Mouse (Mus musculus): ENCODE data around the gene Glrx. TPM values are rescaled to one million over a fixed set of nuclear protein-coding genes. Genes with fewer than 3 reads are reported as not detected.

Gene Glrx
- total and polyA plus RNA-seq, 3 experiments: 21.2 to 65.5 (median 53.3) TPM

- in situ Hi-C loops (cut with MboI; ENCODE audit: low pct_ligation_motif_present, low pct_unique_long_range_greater_than_20kb, low sequenced_read_pairs) (loop anchor here (25.0 kb wide), 1 partner anchor 1031 kb away; no protein-coding TSS in a partner anchor), dilution Hi-C loops (cut with MboI; ENCODE audit: extremely low pct_ligation_motif_present, extremely low pct_unique_long_range_greater_than_20kb, low sequenced_read_pairs) (no loop called here)
- no peak overlapping the region for H3K4me2 ChIP-seq (ENCODE audit: insufficient read depth, low read depth, poor library complexity, severe bottlenecking)
- no peaks in the 10 kb centered on the region for H3K9me3 ChIP-seq (replicated peaks; ENCODE audit: low read length)
- H3K4me1 ChIP-seq (ENCODE audit: control insufficient read depth in 1 of 2, insufficient read depth in 2 of 2): no peaks in the 10 kb centered on the region
- H3K27me3 ChIP-seq (replicated peaks): no peaks in the 10 kb centered on the region
- TF ChIP-seq UBTF (IDR thresholded peaks at IDR 0.05; ENCODE audit: low read depth, low read length): no peak
- TF ChIP-seq JUN (IDR thresholded peaks at IDR 0.05; ENCODE audit: insufficient read depth, low read depth, low read length): no peak
- TF ChIP-seq NELFE (IDR thresholded peaks at IDR 0.05; ENCODE audit: low read depth, low read length): no peak
- TF ChIP-seq ZNF384 (IDR thresholded peaks at IDR 0.05; ENCODE audit: low read depth, low read length): no peak
- TF ChIP-seq EP300 (IDR thresholded peaks at IDR 0.05; ENCODE audit: low read length): no peak
- no peak for TF ChIP-seq CHD2 (IDR thresholded peaks at IDR 0.05; ENCODE audit: low read length)
- no peak for TF ChIP-seq SMC3 (IDR thresholded peaks at IDR 0.05; ENCODE audit: low read depth, low read length)
- TF ChIP-seq TCF12 (IDR thresholded peaks at IDR 0.05; ENCODE audit: low read depth, low read length): no peak
- no peak overlapping the region for H3K9ac ChIP-seq (ENCODE audit: insufficient read depth, low read depth)
- no peak overlapping the region for H3K4me3 ChIP-seq (replicated peaks in 1 of 3; ENCODE audit: low read depth in 2 of 3, low read length in 2 of 3, poor library complexity in 1 of 3)
- DNase-seq (ENCODE audit: extremely low read depth): no peak
- H3K27ac ChIP-seq (ENCODE audit: insufficient read depth, low read depth): no peak overlapping the region
- H3K36me3 ChIP-seq (replicated peaks in 1 of 2; ENCODE audit: control insufficient read depth in 1 of 2, insufficient read depth in 1 of 2, low read length in 1 of 2): no peaks in the 10 kb centered on the region
- H3K79me2 ChIP-seq (replicated peaks; ENCODE audit: control insufficient read depth, extremely low read depth, insufficient read depth, poor library complexity, severe bottlenecking): no peaks in the 10 kb centered on the region
Measured at GRCm38 (mm10) chr13:75892876-75893275, 53.2 kb downstream of the Glrx start.

Other genes with a start within 250 kb of the Glrx start
- gene Ell2, start 133.1 kb upstream of the Glrx start, total RNA-seq (2012; rRNA removed): 44.4 and 63.4 TPM in 2 replicates
- 50.9 and 51.3 TPM in 2 replicates for gene Ell2, start 133.1 kb upstream of the Glrx start, total RNA-seq (2014; rRNA removed)
- gene Ell2, start 133.1 kb upstream of the Glrx start, polyA plus RNA-seq (2012; ENCODE audit: insufficient read length, low read depth): 114 and 123 TPM in 2 replicates
- gene Rhobtb3, start 104.1 kb downstream of the Glrx start, total RNA-seq (2012; rRNA removed): 3.6 and 3.9 TPM in 2 replicates
- gene Rhobtb3, start 104.1 kb downstream of the Glrx start, total RNA-seq (2014; rRNA removed): 3.4 and 4.2 TPM in 2 replicates
- 1.6 and 2.0 TPM in 2 replicates for gene Rhobtb3, start 104.1 kb downstream of the Glrx start, polyA plus RNA-seq (2012; ENCODE audit: insufficient read length, low read depth)
- gene Spata9, start 127.3 kb downstream of the Glrx start, total RNA-seq (2012; rRNA removed): not detected in 2 replicates
- gene Spata9, start 127.3 kb downstream of the Glrx start, total RNA-seq (2014; rRNA removed): not detected in 2 replicates
- gene Spata9, start 127.3 kb downstream of the Glrx start, polyA plus RNA-seq (2012; ENCODE audit: insufficient read length, low read depth): 0.36 and 0.48 TPM in 2 replicates
- gene Rfesd, start 178.9 kb downstream of the Glrx start, total RNA-seq (2012; rRNA removed): 7.8 and 8.0 TPM in 2 replicates
- gene Rfesd, start 178.9 kb downstream of the Glrx start, total RNA-seq (2014; rRNA removed): 15.9 and 17.7 TPM in 2 replicates
- 9.7 and 13.5 TPM in 2 replicates for gene Rfesd, start 178.9 kb downstream of the Glrx start, polyA plus RNA-seq (2012; ENCODE audit: insufficient read length, low read depth)
- gene Gpr150, start 217.1 kb downstream of the Glrx start, total RNA-seq (2012; rRNA removed): not detected in 2 replicates
- gene Gpr150, start 217.1 kb downstream of the Glrx start, total RNA-seq (2014; rRNA removed): not detected in 2 replicates
- gene Gpr150, start 217.1 kb downstream of the Glrx start, polyA plus RNA-seq (2012; ENCODE audit: insufficient read length, low read depth): not detected in 2 replicates